26 mouse cellular contexts compared by ENCODE assay signal in the genomic region with DNA sequence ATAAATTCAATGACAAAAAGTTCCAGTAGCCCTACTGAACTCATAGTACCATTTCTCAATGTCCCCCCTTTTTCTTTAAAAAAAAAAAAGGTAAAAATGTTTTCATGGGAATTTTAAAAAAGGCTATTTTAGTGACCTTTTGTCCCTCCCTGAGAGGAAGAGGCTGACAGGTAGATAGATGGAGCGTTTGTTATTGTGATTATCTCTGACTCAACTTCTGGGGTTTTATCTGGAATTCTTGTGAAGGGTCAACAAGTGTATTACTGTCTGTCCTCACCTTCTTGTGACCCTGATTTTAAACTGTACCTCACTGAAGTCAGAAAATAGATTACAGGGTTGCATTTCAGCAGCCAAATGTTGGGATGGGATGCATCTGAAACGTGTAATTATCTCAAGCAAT.
DNase-seq lines count a peak whose midpoint lies in the region; ATAC-seq lines count a peak whose summit lies in the region.
"Had no signal": no experiment of that assay in that cellular context is flagged by ENCODE, and none has a peak within 500 bp of the region (broad histone marks: within the 10 kb centered on the region; RNA-seq: fewer than 3 reads in every experiment).

No protein-coding gene starts in this region.

- H3K4me1 ChIP-seq in kidney, embryonic 14.5 days (ENCODE audit: control insufficient read depth, insufficient read depth, low read length) = no peaks in the 10 kb centered on the region
- H3K4me1 ChIP-seq in midbrain, embryonic 11.5 days (ENCODE audit: control insufficient read depth, insufficient read depth, low read length) = no peaks in the 10 kb centered on the region
- no peaks in the 10 kb centered on the region for H3K4me1 ChIP-seq in midbrain, embryonic 15.5 days
- no peaks in the 10 kb centered on the region for H3K4me1 ChIP-seq in hindbrain, embryonic 13.5 days (replicated peaks)
- H3K4me1 ChIP-seq: embryonic facial prominence, embryonic 10.5 days; embryonic facial prominence, embryonic 13.5 days; forebrain, embryonic 12.5 days; forebrain, embryonic 15.5 days; heart, embryonic 10.5 days; hindbrain, embryonic 15.5 days had no signal

- H3K9ac ChIP-seq in kidney, embryonic 14.5 days (ENCODE audit: low read depth, low read length) = no peak overlapping the region
- H3K9ac ChIP-seq in midbrain, embryonic 11.5 days (ENCODE audit: low read length) = no peak overlapping the region
- H3K9ac ChIP-seq in midbrain, embryonic 15.5 days = no peak overlapping the region
- no peak overlapping the region for H3K9ac ChIP-seq in hindbrain, embryonic 13.5 days
- H3K9ac ChIP-seq: embryonic facial prominence, embryonic 13.5 days; forebrain, embryonic 12.5 days; forebrain, embryonic 15.5 days; heart, embryonic 13.5 days; hindbrain, embryonic 15.5 days had no signal

- ATAC-seq in kidney, embryonic 14.5 days (ENCODE audit: low FRiP score, low TSS enrichment) = no peak
- ATAC-seq in midbrain, embryonic 11.5 days (ENCODE audit: low FRiP score) = no peak
- ATAC-seq in midbrain, embryonic 15.5 days (replicated peaks) = no peak
- no peak for ATAC-seq in hindbrain, embryonic 13.5 days (ENCODE audit: low FRiP score)
- ATAC-seq: forebrain, embryonic 15.5 days; Patski had no signal

- WGBS in kidney, embryonic 14.5 days = 35% methylated on average over 2 of the region's 2 CpGs
- WGBS in midbrain, embryonic 11.5 days = 84% methylated on average over 2 of the region's 2 CpGs
- WGBS in midbrain, embryonic 15.5 days = 80% methylated on average over 2 of the region's 2 CpGs
- WGBS in hindbrain, embryonic 13.5 days = 71% methylated on average over 2 of the region's 2 CpGs

- no peaks in the 10 kb centered on the region for H3K36me3 ChIP-seq in kidney, embryonic 14.5 days (ENCODE audit: control insufficient read depth, insufficient read depth, low read length)
- no peaks in the 10 kb centered on the region for H3K36me3 ChIP-seq in midbrain, embryonic 11.5 days (ENCODE audit: control insufficient read depth, insufficient read depth, low read length)
- no peaks in the 10 kb centered on the region for H3K36me3 ChIP-seq in midbrain, embryonic 15.5 days (replicated peaks)
- no peaks in the 10 kb centered on the region for H3K36me3 ChIP-seq in hindbrain, embryonic 13.5 days
- H3K36me3 ChIP-seq: embryonic facial prominence, embryonic 10.5 days; embryonic facial prominence, embryonic 13.5 days; forebrain, embryonic 12.5 days; forebrain, embryonic 15.5 days; G1E; heart, embryonic 10.5 days; heart, embryonic 13.5 days; hindbrain, embryonic 15.5 days had no signal

- DNase-seq in kidney, adult 9 months = peak; percentile 59
- peak; percentile 12 for DNase-seq in midbrain, embryonic 11.5 days (ENCODE audit: low spot score, missing footprints)
- peak; percentile 24 for DNase-seq in mesoderm, embryonic 11.5 days (ENCODE audit: low read depth, low spot score)
- DNase-seq: adrenal gland, postnatal 10 days; adrenal gland, postnatal 36 days; cerebellum, adult 18-20 months; cerebellum, adult 9-10 months; cerebellum, postnatal 14 days; gastrocnemius, postnatal 25 days; heart, adult 2 months; heart, postnatal 14 days; heart, postnatal 4 days had no signal

- H3K27ac ChIP-seq in kidney, embryonic 14.5 days (ENCODE audit: low read depth, low read length) = no peak overlapping the region
- H3K27ac ChIP-seq in midbrain, embryonic 11.5 days (ENCODE audit: low read depth, low read length) = no peak overlapping the region
- H3K27ac ChIP-seq in midbrain, embryonic 15.5 days = no peak overlapping the region
- no peak overlapping the region for H3K27ac ChIP-seq in hindbrain, embryonic 13.5 days
- H3K27ac ChIP-seq: embryonic facial prominence, embryonic 10.5 days; embryonic facial prominence, embryonic 13.5 days; forebrain, embryonic 12.5 days; forebrain, embryonic 15.5 days; heart, adult 2 months; heart, embryonic 10.5 days; heart, embryonic 13.5 days; hindbrain, embryonic 15.5 days had no signal

- no peaks in the 10 kb centered on the region for H3K27me3 ChIP-seq in kidney, embryonic 14.5 days (ENCODE audit: control insufficient read depth, insufficient read depth, low read length)
- no peaks in the 10 kb centered on the region for H3K27me3 ChIP-seq in midbrain, embryonic 11.5 days (ENCODE audit: control insufficient read depth, insufficient read depth, low read length)
- H3K27me3 ChIP-seq in midbrain, embryonic 15.5 days (replicated peaks) = no peaks in the 10 kb centered on the region
- no peaks in the 10 kb centered on the region for H3K27me3 ChIP-seq in hindbrain, embryonic 13.5 days
- H3K27me3 ChIP-seq: CH12.LX; embryonic facial prominence, embryonic 13.5 days; forebrain, embryonic 12.5 days; forebrain, embryonic 15.5 days; heart, embryonic 13.5 days; hindbrain, embryonic 15.5 days; Patski had no signal

- no peaks in the 10 kb centered on the region for H3K9me3 ChIP-seq in kidney, embryonic 14.5 days (ENCODE audit: control insufficient read depth, low read length)
- no peaks in the 10 kb centered on the region for H3K9me3 ChIP-seq in midbrain, embryonic 11.5 days (ENCODE audit: control insufficient read depth, low read length)
- H3K9me3 ChIP-seq in midbrain, embryonic 15.5 days = no peaks in the 10 kb centered on the region
- H3K9me3 ChIP-seq in hindbrain, embryonic 13.5 days = no peaks in the 10 kb centered on the region
- H3K9me3 ChIP-seq: embryonic facial prominence, embryonic 10.5 days; embryonic facial prominence, embryonic 13.5 days; forebrain, embryonic 12.5 days; forebrain, embryonic 15.5 days; G1E; heart, embryonic 10.5 days; heart, embryonic 13.5 days; hindbrain, embryonic 15.5 days had no signal

- H3K4me2 ChIP-seq in kidney, embryonic 14.5 days (replicated peaks; ENCODE audit: low read depth, low read length) = no peak overlapping the region
- H3K4me2 ChIP-seq in midbrain, embryonic 11.5 days = no peak overlapping the region
- no peak overlapping the region for H3K4me2 ChIP-seq in midbrain, embryonic 15.5 days
- H3K4me2 ChIP-seq in hindbrain, embryonic 13.5 days = no peak overlapping the region
- H3K4me2 ChIP-seq: embryonic facial prominence, embryonic 13.5 days; forebrain, embryonic 12.5 days; forebrain, embryonic 15.5 days; heart, embryonic 13.5 days; hindbrain, embryonic 15.5 days had no signal

- H3K4me3 ChIP-seq in kidney, embryonic 14.5 days (ENCODE audit: low read length) = no peak overlapping the region
- H3K4me3 ChIP-seq in midbrain, embryonic 11.5 days (ENCODE audit: low read depth, low read length) = no peak overlapping the region
- no peak overlapping the region for H3K4me3 ChIP-seq in midbrain, embryonic 15.5 days
- H3K4me3 ChIP-seq in hindbrain, embryonic 13.5 days = no peak overlapping the region
- H3K4me3 ChIP-seq: embryonic facial prominence, embryonic 10.5 days; embryonic facial prominence, embryonic 13.5 days; erythroblast, embryonic 14.5 days; forebrain, embryonic 12.5 days; forebrain, embryonic 15.5 days; heart, adult 2 months; heart, embryonic 10.5 days; heart, embryonic 13.5 days; hindbrain, embryonic 15.5 days had no signal
